Mouse (Mus musculus) CH12.LX (cell line): ENCODE data around the gene Emc6. TPM values are rescaled to one million over a fixed set of nuclear protein-coding genes. Genes with fewer than 3 reads are reported as not detected.

Source experiments
- DNase-seq: peaks from one replicate; pipeline ENCODE4 v3.0.0-alpha.2; 2013; ENCODE audit errors: extremely low read depth
- H3K27ac ChIP-seq: 2 replicates; pipeline ENCODE4 v1.5.1; 2012; ENCODE audit warnings: low read depth, mild to moderate bottlenecking, control low read depth, moderate library complexity; ENCODE audit not compliant: insufficient read depth
- H3K27me3 ChIP-seq: replicated peaks from 2 replicates; pipeline ENCODE3; 2012; ENCODE audit warnings: inconsistent platforms
- H3K36me3 ChIP-seq, 2 experiments: replicated peaks in 1 of 2; 2 replicates each; pipeline versions ENCODE3 to v1.6.1; 2012; ENCODE audit warnings: inconsistent platforms in 1 of 2, low read length in 1 of 2, mild to moderate bottlenecking in 1 of 2, mixed read lengths in 1 of 2, moderate library complexity in 1 of 2; ENCODE audit not compliant: control insufficient read depth in 1 of 2, insufficient read depth in 1 of 2
- H3K4me1 ChIP-seq, 2 experiments: 2 replicates each; pipeline ENCODE4 v1.6.1; 2012; ENCODE audit warnings: inconsistent platforms in 1 of 2, moderate library complexity in 1 of 2; ENCODE audit not compliant: insufficient read depth in 2 of 2, control insufficient read depth in 1 of 2
- H3K4me2 ChIP-seq: 2 replicates; pipeline ENCODE4 v1.6.1; 2012; ENCODE audit warnings: low read depth, mild to moderate bottlenecking, control low read depth; ENCODE audit not compliant: poor library complexity, insufficient read depth, severe bottlenecking
- H3K4me3 ChIP-seq, 3 experiments: fragments of 150-350 bp in 1 of 3; sonication (generic) in 1 of 3; replicated peaks in 1 of 3; 2 replicates each; pipeline versions ENCODE3 to v1.5.1; 2011 to 2012; ENCODE audit warnings: low read depth in 2 of 3, low read length in 2 of 3, mild to moderate bottlenecking in 2 of 3, moderate library complexity in 2 of 3, control low read depth in 1 of 3, improper control_type of control experiment in 1 of 3, inconsistent platforms in 1 of 3, mixed read lengths in 1 of 3; ENCODE audit not compliant: poor library complexity in 1 of 3
- H3K79me2 ChIP-seq: replicated peaks from 2 replicates; pipeline ENCODE4 v1.6.1; 2012; ENCODE audit warnings: mild to moderate bottlenecking, moderate library complexity; ENCODE audit not compliant: control insufficient read depth, poor library complexity, insufficient read depth, severe bottlenecking; ENCODE audit errors: extremely low read depth
- H3K9ac ChIP-seq: 2 replicates; pipeline ENCODE4 v1.6.1; 2012; ENCODE audit warnings: low read depth, mild to moderate bottlenecking, control low read depth, moderate library complexity; ENCODE audit not compliant: insufficient read depth
- H3K9me3 ChIP-seq: replicated peaks from 2 replicates; pipeline ENCODE3; 2012; ENCODE audit warnings: low read length, inconsistent platforms, mixed read lengths
- CHD1 ChIP-seq: IDR thresholded peaks from 2 replicates; pipeline ENCODE4 v1.6.1; 2012; ENCODE audit warnings: low read depth, low read length, improper control_type of control experiment, inconsistent platforms
- CHD2 ChIP-seq: IDR thresholded peaks from 2 replicates; pipeline ENCODE4 v1.6.1; 2011; ENCODE audit warnings: low read length, improper control_type of control experiment
- CTCF ChIP-seq, 2 experiments: IDR thresholded peaks in 1 of 2; conservative IDR thresholded peaks in 1 of 2; 2 replicates each; pipeline ENCODE4 v1.5.1; 2011 to 2012; ENCODE audit warnings: low read depth in 2 of 2, low read length in 2 of 2, improper control_type of control experiment in 1 of 2, inconsistent platforms in 1 of 2, mild to moderate bottlenecking in 1 of 2, moderate library complexity in 1 of 2
- E2F4 ChIP-seq: IDR thresholded peaks from 2 replicates; pipeline ENCODE4 v1.6.1; 2011; ENCODE audit warnings: low read depth, low read length, improper control_type of control experiment; ENCODE audit not compliant: insufficient replicate concordance
- ETS1 ChIP-seq: conservative IDR thresholded peaks from 2 replicates; pipeline ENCODE4 v1.6.1; 2012; ENCODE audit warnings: low read depth, mild to moderate bottlenecking, inconsistent platforms, low read length, improper control_type of control experiment, moderate library complexity
- HCFC1 ChIP-seq: IDR thresholded peaks from 2 replicates; pipeline ENCODE4 v1.6.1; 2012; ENCODE audit warnings: low read depth, mild to moderate bottlenecking, inconsistent platforms, low read length, improper control_type of control experiment
- IRF4 ChIP-seq: IDR thresholded peaks from 2 replicates; pipeline ENCODE4 v1.6.1; 2014; ENCODE audit warnings: low read depth, mild to moderate bottlenecking, inconsistent platforms, low read length, improper control_type of control experiment
- JUN ChIP-seq: IDR thresholded peaks from 2 replicates; pipeline ENCODE4 v1.6.1; 2011; ENCODE audit warnings: low read depth, mild to moderate bottlenecking, low read length, improper control_type of control experiment, moderate library complexity; ENCODE audit not compliant: insufficient read depth
- JUND ChIP-seq: conservative IDR thresholded peaks from 2 replicates; pipeline ENCODE4 v1.6.1; 2011; ENCODE audit warnings: low read depth, low read length, improper control_type of control experiment
- KAT2A ChIP-seq: IDR thresholded peaks from 2 replicates; pipeline ENCODE4 v1.6.1; 2012; ENCODE audit warnings: low read length, improper control_type of control experiment, inconsistent platforms; ENCODE audit not compliant: insufficient replicate concordance
- MAFK ChIP-seq: IDR thresholded peaks from 2 replicates; pipeline ENCODE4 v1.6.1; 2011; ENCODE audit warnings: low read length, improper control_type of control experiment; ENCODE audit not compliant: insufficient replicate concordance
- MAX ChIP-seq: IDR thresholded peaks from 2 replicates; pipeline ENCODE4 v1.6.1; 2011; ENCODE audit warnings: low read length, improper control_type of control experiment
- MAZ ChIP-seq: IDR thresholded peaks from 2 replicates; pipeline ENCODE4 v1.6.1; 2012; ENCODE audit warnings: low read depth, mild to moderate bottlenecking, inconsistent platforms, low read length, improper control_type of control experiment, moderate library complexity
- MEF2A ChIP-seq: IDR thresholded peaks from 2 replicates; pipeline ENCODE4 v1.6.1; 2014; ENCODE audit warnings: low read depth, mild to moderate bottlenecking, inconsistent platforms, low read length, improper control_type of control experiment, borderline replicate concordance
- MXI1 ChIP-seq: IDR thresholded peaks from 2 replicates; pipeline ENCODE4 v1.6.1; 2011; ENCODE audit warnings: mild to moderate bottlenecking, low read depth, low read length, improper control_type of control experiment
- NELFE ChIP-seq: IDR thresholded peaks from 2 replicates; pipeline ENCODE4 v1.6.1; 2011; ENCODE audit warnings: low read depth, low read length, improper control_type of control experiment
- PAX5 ChIP-seq: IDR thresholded peaks from 2 replicates; pipeline ENCODE4 v1.6.1; 2012; ENCODE audit warnings: low read length, inconsistent platforms, mixed read lengths
- POLR2A ChIP-seq: IDR thresholded peaks from 2 replicates; pipeline ENCODE4 v1.6.1; 2011; ENCODE audit warnings: low read depth, mild to moderate bottlenecking, improper control_type of control experiment, low read length
- POLR2AphosphoS2 ChIP-seq: IDR thresholded peaks from 2 replicates; pipeline ENCODE4 v1.6.1; 2011; ENCODE audit warnings: low read depth, low read length, improper control_type of control experiment
- RAD21 ChIP-seq: IDR thresholded peaks from 2 replicates; pipeline ENCODE4 v1.6.1; 2011; ENCODE audit warnings: low read depth, mild to moderate bottlenecking, low read length, improper control_type of control experiment, moderate library complexity
- SIN3A ChIP-seq: IDR thresholded peaks from 2 replicates; pipeline ENCODE4 v1.6.1; 2012; ENCODE audit warnings: low read length, improper control_type of control experiment, inconsistent platforms
- SMC3 ChIP-seq: IDR thresholded peaks from 2 replicates; pipeline ENCODE4 v1.6.1; 2011; ENCODE audit warnings: low read depth, low read length, improper control_type of control experiment
- TBP ChIP-seq: conservative IDR thresholded peaks from 2 replicates; pipeline ENCODE4 v1.6.1; 2011; ENCODE audit warnings: low read depth, low read length, improper control_type of control experiment
- TCF12 ChIP-seq: IDR thresholded peaks from 2 replicates; pipeline ENCODE4 v1.6.1; 2014; ENCODE audit warnings: low read depth, mild to moderate bottlenecking, inconsistent platforms, low read length, improper control_type of control experiment
- UBTF ChIP-seq: IDR thresholded peaks from 2 replicates; pipeline ENCODE4 v1.6.1; 2012; ENCODE audit warnings: low read depth, mild to moderate bottlenecking, inconsistent platforms, low read length, improper control_type of control experiment, moderate library complexity
- USF1 ChIP-seq: IDR thresholded peaks from 2 replicates; pipeline ENCODE4 v1.6.1; 2014; ENCODE audit warnings: low read depth, mild to moderate bottlenecking, inconsistent platforms, low read length, improper control_type of control experiment
- USF2 ChIP-seq: conservative IDR thresholded peaks from 2 replicates; pipeline ENCODE4 v1.6.1; 2011; ENCODE audit warnings: low read depth, low read length, improper control_type of control experiment
- ZC3H11A ChIP-seq: IDR thresholded peaks from 2 replicates; pipeline ENCODE4 v1.6.1; 2012; ENCODE audit warnings: low read depth, mild to moderate bottlenecking, inconsistent platforms, low read length, improper control_type of control experiment
- ZKSCAN1 ChIP-seq: IDR thresholded peaks from 2 replicates; pipeline ENCODE4 v1.6.1; 2012; ENCODE audit warnings: low read depth, inconsistent platforms, low read length, improper control_type of control experiment, borderline replicate concordance
- ZMIZ1 ChIP-seq: IDR thresholded peaks from 2 replicates; pipeline ENCODE4 v1.6.1; 2012; ENCODE audit warnings: low read depth, mild to moderate bottlenecking, inconsistent platforms, low read length, improper control_type of control experiment
- ZNF384 ChIP-seq: IDR thresholded peaks from 2 replicates; pipeline ENCODE4 v1.6.1; 2012; ENCODE audit warnings: low read depth, low read length, improper control_type of control experiment, inconsistent platforms
- dilution Hi-C: fragments of 300-500 bp; cut with MboI; formaldehyde crosslinking; loops from 2 replicates; pipeline ENCODE4 v1.14.3; 2020; ENCODE audit warnings: low sequenced_read_pairs; ENCODE audit not compliant: extremely low pct_unique_long_range_greater_than_20kb, extremely low pct_ligation_motif_present
- in situ Hi-C: fragments of 300-500 bp; cut with MboI; formaldehyde crosslinking; loops from 3 replicates; pipeline ENCODE4 v1.14.3; 2019; ENCODE audit warnings: low sequenced_read_pairs, low pct_ligation_motif_present, low pct_unique_long_range_greater_than_20kb, mixed read lengths
- polyA plus RNA-seq: library from polyadenylated mRNA; unstranded; fragments of >175 nt; gene quantifications from 2 replicates; pipeline ENCODE4 v1.2.1, GENCODE M21; 2012; ENCODE audit warnings: low read depth; ENCODE audit not compliant: insufficient read length
- total RNA-seq, 2 experiments: library from RNA; depleted of rRNA; stranded (reverse); fragments of 300-350 nt in 1 of 2; fragments of >200 nt in 1 of 2; gene quantifications; 2 replicates each; pipeline ENCODE4 v1.2.3; 2012 to 2014

The Emc6 gene
- total and polyA plus RNA-seq, 3 experiments: 124 to 292 (median 138) TPM

GRCm38 (mm10) chr11:73175612-73176011, 1.2 kb downstream of the Emc6 start (continued):
- TF ChIP-seq MEF2A: no peak
- TF ChIP-seq CTCF (conservative IDR thresholded peaks at IDR 0.05 in 1 of 2, IDR thresholded peaks at IDR 0.05 in 1 of 2; ENCODE audit: low read depth in 2 of 2, low read length in 2 of 2): no peak

- H3K4me3 ChIP-seq: no peak overlapping the region
- in situ Hi-C loops (no loop called here), dilution Hi-C loops (no loop called here)
- H3K9me3 ChIP-seq: no peaks in the 10 kb centered on the region
- H3K79me2 ChIP-seq: peaks cover 27% of the 10 kb centered on the region
- peaks cover 0 to 36% of the 10 kb centered on the region in 2 experiments; a peak in 2 of 4 replicates for H3K4me1 ChIP-seq
- no peak overlapping the region for H3K4me2 ChIP-seq
- H3K9ac ChIP-seq: no peak overlapping the region
- peaks cover under 1% of the 10 kb centered on the region for H3K27me3 ChIP-seq
- H3K36me3 ChIP-seq: peaks cover 16 to 76% of the 10 kb centered on the region in 2 experiments
- no peak overlapping the region for H3K27ac ChIP-seq
- no peak for DNase-seq
- no peak for TF ChIP-seq UBTF
- TF ChIP-seq USF1: no peak
- TF ChIP-seq TCF12: no peak
- no peak for TF ChIP-seq POLR2AphosphoS2
- no peak for TF ChIP-seq MAX
- no peak for TF ChIP-seq ZC3H11A
- TF ChIP-seq IRF4: no peak
- no peak for TF ChIP-seq JUND
- TF ChIP-seq MEF2A: no peak
- TF ChIP-seq PAX5: no peak
- no peak for TF ChIP-seq NELFE
- TF ChIP-seq MAFK: no peak
- no peak for TF ChIP-seq HCFC1
- no peak for TF ChIP-seq ZNF384
- TF ChIP-seq ETS1: no peak
- no peak for TF ChIP-seq POLR2A
- no peak for TF ChIP-seq E2F4
- TF ChIP-seq SIN3A: no peak
- TF ChIP-seq CHD2: no peak
- no peak for TF ChIP-seq CHD1
- TF ChIP-seq, all 38 proteins: peak for 0
Measured at GRCm38 (mm10) chr11:73172186-73172585, 4.7 kb downstream of the Emc6 start.

GRCm38 (mm10) chr11:73169231-73169630, 7.6 kb downstream of the Emc6 start:
- dilution Hi-C loops (no loop called here), in situ Hi-C loops (no loop called here)
- Histone ChIP-seq H3K4me3 (no peak overlapping the region), H3K9ac (no peak overlapping the region), H3K27me3 (no peaks in the 10 kb centered on the region), H3K36me3 (peaks cover 13 to 77% of the 10 kb centered on the region in 2 experiments), H3K4me2 (no peak overlapping the region), H3K79me2 (0 out of 2 replicates have a peak, but pooled peaks cover 4% of the 10 kb centered on the region), H3K4me1 (peaks cover 0 to 20% of the 10 kb centered on the region in 2 experiments; a peak in 2 of 4 replicates), H3K27ac (no peak overlapping the region), H3K9me3 (no peaks in the 10 kb centered on the region)
- peak; percentile 79 for DNase-seq
- TF ChIP-seq ZMIZ1 (no peak), USF1 (no peak), MXI1 (no peak), ZC3H11A (no peak), KAT2A (no peak), ZNF384 (no peak), TBP (no peak), ETS1 (no peak), ZKSCAN1 (no peak), POLR2A (no peak), CTCF (conservative IDR thresholded peaks at IDR 0.05 in 1 of 2, IDR thresholded peaks at IDR 0.05 in 1 of 2; ENCODE audit: low read depth in 2 of 2, low read length in 2 of 2) (peak; percentile 86 to 91), USF2 (no peak), MAZ (no peak), CHD1 (no peak), SIN3A (no peak), JUN (no peak), SMC3 (peak; percentile 70), RAD21 (peak; percentile 63), MEF2A (no peak)
